In genomic region chr6:29031216-29031615, GRCm38 (mm10) we compare ENCODE assay signal across 9 mouse cellular contexts. TPM values are rescaled to one million over a fixed set of nuclear protein-coding genes. Genes with fewer than 3 reads are reported as not detected.
A peak's percentile ranks its signal among the peaks of the same experiment; 100 is the strongest.
DNase-seq lines count a peak whose midpoint lies in the region; ATAC-seq lines count a peak whose summit lies in the region.
"Had no signal": no experiment of that assay in that cellular context is flagged by ENCODE, and none has a peak within 500 bp of the region (broad histone marks: within the 10 kb centered on the region; RNA-seq: fewer than 3 reads in every experiment).

No protein-coding gene starts in this region.

- no peaks in the 10 kb centered on the region; the same call in 1 of the 2 replicates for H3K27me3 ChIP-seq in embryonic facial prominence, embryonic 14.5 days (replicated peaks; ENCODE audit: control insufficient read depth, insufficient read depth, low read length)
- no peaks in the 10 kb centered on the region for H3K27me3 ChIP-seq in embryonic facial prominence, embryonic 10.5 days (replicated peaks; ENCODE audit: low read depth, poor library complexity, severe bottlenecking)
- H3K27me3 ChIP-seq in heart, embryonic 11.5 days (ENCODE audit: control insufficient read depth, insufficient read depth, low read length), result 0 out of 2 replicates have a peak, but pooled peaks cover 6% of the 10 kb centered on the region
- H3K27me3 ChIP-seq in lung, embryonic 15.5 days, result no peaks in the 10 kb centered on the region; the same call in 1 of the 2 replicates

- ATAC-seq in embryonic facial prominence, embryonic 14.5 days (ENCODE audit: low read depth), result peak; percentile 33; the same call in 1 of the 2 replicates
- ATAC-seq in heart, embryonic 11.5 days (replicated peaks; ENCODE audit: insufficient number of reproducible peaks, low FRiP score, low TSS enrichment), result 0 out of 2 replicates have a peak, but pooled peaks have one; percentile 46
- ATAC-seq in lung, embryonic 15.5 days (ENCODE audit: borderline replicate concordance, extremely low read depth, low FRiP score, low TSS enrichment), result 0 out of 2 replicates have a peak, but pooled peaks have one; percentile 39
- no peak for ATAC-seq in megakaryocyte-erythroid progenitor cell, adult 5-6 weeks (replicated peaks; ENCODE audit: low FRiP score, low TSS enrichment, poor library complexity, severe bottlenecking)
- ATAC-seq in megakaryocyte, adult 5-6 weeks (ENCODE audit: poor library complexity, severe bottlenecking), result no peak

- no peaks in the 10 kb centered on the region for H3K36me3 ChIP-seq in embryonic facial prominence, embryonic 14.5 days (ENCODE audit: control insufficient read depth, insufficient read depth, low read length)
- H3K36me3 ChIP-seq in embryonic facial prominence, embryonic 10.5 days (replicated peaks), result no peaks in the 10 kb centered on the region
- H3K36me3 ChIP-seq in heart, embryonic 11.5 days (ENCODE audit: control insufficient read depth, insufficient read depth, low read length), result no peaks in the 10 kb centered on the region
- no peaks in the 10 kb centered on the region for H3K36me3 ChIP-seq in lung, embryonic 15.5 days

- DNase-seq in embryonic facial prominence, embryonic 14.5 days (ENCODE audit: low spot score), result peak; percentile 58
- no peak for DNase-seq in embryonic facial prominence, embryonic 10.5 days (ENCODE audit: low spot score)
- DNase-seq in urinary bladder, postnatal 14 days (ENCODE audit: low spot score), result peak; percentile 58
- no peak for DNase-seq in urinary bladder, postnatal 10 days (ENCODE audit: low spot score)

- H3K9me3 ChIP-seq in embryonic facial prominence, embryonic 14.5 days (ENCODE audit: control insufficient read depth, low read length), result no peaks in the 10 kb centered on the region
- H3K9me3 ChIP-seq in embryonic facial prominence, embryonic 10.5 days, result no peaks in the 10 kb centered on the region
- no peaks in the 10 kb centered on the region for H3K9me3 ChIP-seq in heart, embryonic 11.5 days (replicated peaks; ENCODE audit: control insufficient read depth, low read length)
- no peaks in the 10 kb centered on the region for H3K9me3 ChIP-seq in lung, embryonic 15.5 days

- H3K4me3 ChIP-seq in embryonic facial prominence, embryonic 14.5 days (ENCODE audit: low read depth, low read length), result no peak overlapping the region
- H3K4me3 ChIP-seq in embryonic facial prominence, embryonic 10.5 days, result no peak overlapping the region
- no peak overlapping the region for H3K4me3 ChIP-seq in heart, embryonic 11.5 days (ENCODE audit: low read depth, low read length)
- no peak overlapping the region for H3K4me3 ChIP-seq in lung, embryonic 15.5 days

- H3K9ac ChIP-seq in embryonic facial prominence, embryonic 14.5 days (ENCODE audit: low read depth, low read length), result no peak overlapping the region
- H3K9ac ChIP-seq in heart, embryonic 11.5 days (ENCODE audit: low read depth, low read length), result no peak overlapping the region
- no peak overlapping the region for H3K9ac ChIP-seq in lung, embryonic 15.5 days

- no peak overlapping the region for H3K27ac ChIP-seq in embryonic facial prominence, embryonic 14.5 days (replicated peaks; ENCODE audit: low read depth, low read length)
- no peak overlapping the region for H3K27ac ChIP-seq in embryonic facial prominence, embryonic 10.5 days (replicated peaks)
- no peak overlapping the region for H3K27ac ChIP-seq in heart, embryonic 11.5 days (ENCODE audit: low read depth, low read length)
- no peak overlapping the region for H3K27ac ChIP-seq in lung, embryonic 15.5 days

- WGBS in embryonic facial prominence, embryonic 14.5 days, result 46% methylated on average over 6 of the region's 6 CpGs
- 87% methylated on average over 6 of the region's 6 CpGs for WGBS in embryonic facial prominence, embryonic 10.5 days
- 48% methylated on average over 6 of the region's 6 CpGs for WGBS in heart, embryonic 11.5 days (ENCODE audit: insufficient replicate concordance)
- WGBS in lung, embryonic 15.5 days, result 35% methylated on average over 6 of the region's 6 CpGs

- H3K4me2 ChIP-seq in embryonic facial prominence, embryonic 14.5 days (ENCODE audit: low read depth, low read length), result no peak overlapping the region
- no peak overlapping the region for H3K4me2 ChIP-seq in heart, embryonic 11.5 days
- H3K4me2 ChIP-seq in lung, embryonic 15.5 days, result no peak overlapping the region

- no peaks in the 10 kb centered on the region for H3K4me1 ChIP-seq in embryonic facial prominence, embryonic 14.5 days (ENCODE audit: control insufficient read depth, insufficient read depth, low read length)
- H3K4me1 ChIP-seq in embryonic facial prominence, embryonic 10.5 days, result peaks cover 4% of the 10 kb centered on the region; the same call in 1 of the 2 replicates
- H3K4me1 ChIP-seq in heart, embryonic 11.5 days (ENCODE audit: control insufficient read depth, insufficient read depth, low read length), result 0 out of 2 replicates have a peak, but pooled peaks cover 2% of the 10 kb centered on the region
- H3K4me1 ChIP-seq in lung, embryonic 15.5 days, result peaks cover 4% of the 10 kb centered on the region; the same call in 1 of the 2 replicates

RNA-seq across cellular contexts. Expression of gene Lep, which starts 28.8 kb away (rescaled TPM):
- polyA plus RNA-seq in embryonic facial prominence, embryonic 14.5 days (2014; fragmentation: Nextera tagmentation; extraction: Ambion mirVana), result 0.18 TPM in 1 of 2 replicates, not detected in the other
- polyA plus RNA-seq in embryonic facial prominence, embryonic 10.5 days (2016; fragmentation: Nextera tagmentation; extraction: Ambion mirVana), result not detected in 2 replicates
- polyA plus RNA-seq in heart, embryonic 11.5 days (2014; fragmentation: Nextera tagmentation; extraction: Ambion mirVana), result not detected in 2 replicates
- polyA plus RNA-seq in lung, embryonic 15.5 days (2015; fragmentation: Nextera tagmentation; extraction: Ambion mirVana), result not detected in 2 replicates
- total RNA-seq in megakaryocyte-erythroid progenitor cell, adult 5-6 weeks (2014; fragmentation: Nextera tagmentation), result not detected in 2 replicates
- total RNA-seq in megakaryocyte-erythroid progenitor cell, adult 5-6 weeks (2017), result not detected in 2 replicates
- not detected in 2 replicates for total RNA-seq in megakaryocyte, adult 5-6 weeks (2015)
- not detected in 2 replicates for total RNA-seq in megakaryocyte, adult 5-6 weeks (2017)
- total RNA-seq: layer of hippocampus, adult 8-10 months had no signal

Comparison
In these comparisons a context has a peak if more than half of its experiments do, and no peak if none do; other contexts are left out.
1. DNase-seq: peak in embryonic facial prominence, embryonic 14.5 days (single experiment) and urinary bladder, postnatal 14 days (single experiment); none in embryonic facial prominence, embryonic 10.5 days (single experiment) and urinary bladder, postnatal 10 days (single experiment).
2. ATAC-seq: peak in embryonic facial prominence, embryonic 14.5 days (single experiment), heart, embryonic 11.5 days (single experiment) and lung, embryonic 15.5 days (single experiment); none in megakaryocyte-erythroid progenitor cell, adult 5-6 weeks (single experiment) and megakaryocyte, adult 5-6 weeks (single experiment).